Mouse (Mus musculus) small intestine, adult 2 months (tissue): ENCODE data around the gene Tmem186.

ENCODE experiments used
- CTCF ChIP-seq: fragments of 200-500 bp; IDR thresholded peaks from 2 replicates; pipeline ENCODE4 v1.5.1; 2012; ENCODE audit warnings: low read depth, mild to moderate bottlenecking, control low read depth, inconsistent platforms, low read length, moderate library complexity, mixed read lengths; ENCODE audit not compliant: insufficient replicate concordance, insufficient read length; ENCODE audit errors: extremely low read depth
- POLR2A ChIP-seq: fragments of 200-500 bp; IDR thresholded peaks from 2 replicates; pipeline ENCODE4 v1.6.1; 2012; ENCODE audit warnings: low read depth, mild to moderate bottlenecking, control low read depth, inconsistent platforms, low read length, moderate library complexity

GRCm38 (mm10) chr16:8636867-8637216, 670 bp downstream of the Tmem186 start:
- no peak for TF ChIP-seq CTCF
- no peak for TF ChIP-seq POLR2A
